In the genomic region with DNA sequence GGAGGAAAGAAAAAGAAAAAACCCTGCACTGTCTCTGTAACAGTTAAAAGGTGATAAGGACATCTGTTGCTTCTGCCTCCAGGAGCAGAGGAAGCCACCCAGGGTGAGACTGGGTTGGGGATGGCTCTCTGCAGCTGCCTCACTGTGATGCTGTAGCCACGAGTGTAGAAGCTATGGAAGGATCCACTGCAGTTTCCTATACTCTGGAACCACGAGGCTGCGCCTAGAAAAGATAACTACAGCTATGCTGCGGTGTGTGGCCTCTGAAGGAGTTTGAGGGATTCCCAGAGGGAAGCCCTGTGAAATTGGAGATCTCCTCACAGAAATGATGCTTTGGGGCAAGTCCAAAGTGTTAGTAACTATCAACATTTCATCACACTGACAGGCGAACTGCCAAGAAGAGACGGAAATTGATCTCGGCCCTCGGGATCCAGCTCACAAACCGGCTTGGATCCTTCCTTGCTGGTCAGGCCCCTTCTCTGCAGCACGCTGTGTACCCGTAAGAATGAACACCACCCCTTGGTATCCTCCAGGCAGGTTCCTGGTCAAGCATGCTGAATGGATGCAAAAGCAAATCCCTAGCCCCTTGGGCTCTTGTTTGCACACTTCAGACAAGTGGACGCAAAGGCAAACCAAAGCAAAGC, we compare ENCODE assay signal across 10 mouse cellular contexts.
DNase-seq lines count a peak whose midpoint lies in the region; ATAC-seq lines count a peak whose summit lies in the region.
"Had no signal": no experiment of that assay in that cellular context is flagged by ENCODE, and none has a peak within 500 bp of the region (broad histone marks: within the 10 kb centered on the region; RNA-seq: fewer than 3 reads in every experiment).

No protein-coding gene starts in this region.

- H3K36me3 ChIP-seq in lung, embryonic 16.5 days (ENCODE audit: control insufficient read depth, insufficient read depth, low read length) = no peaks in the 10 kb centered on the region
- H3K36me3 ChIP-seq: liver, embryonic 13.5 days had no signal

- H3K27ac ChIP-seq in lung, embryonic 16.5 days (ENCODE audit: low read length) = peak overlapping the region; percentile 54
- H3K27ac ChIP-seq: liver, embryonic 13.5 days had no signal

- ATAC-seq in lung, embryonic 16.5 days (ENCODE audit: low read depth) = peak; percentile 68
- ATAC-seq in erythroid progenitor cell, adult 5-6 weeks (replicated peaks; ENCODE audit: low FRiP score, poor library complexity, severe bottlenecking) = no peak

- H3K4me3 ChIP-seq in lung, embryonic 16.5 days (ENCODE audit: low read length) = no peak overlapping the region
- H3K4me3 ChIP-seq: liver, embryonic 13.5 days had no signal

- WGBS in lung, embryonic 16.5 days = 14% methylated on average over 12 of the region's 12 CpGs

- peak; percentile 5 for DNase-seq in adrenal gland, adult 8-10 months
- DNase-seq in adrenal gland, postnatal 4 days (ENCODE audit: low spot score in 2 of 2) = no peak
- DNase-seq in kidney, postnatal 25 days = peak; percentile 35 to 43
- DNase-seq in kidney, adult 11 months = no peak
- peak; percentile 89 for DNase-seq in gastrocnemius, adult 18-20 months (ENCODE audit: low spot score)
- no peak for DNase-seq in layer of hippocampus, adult 9-10 months (ENCODE audit: low spot score)
- DNase-seq: liver, embryonic 13.5 days; thymus, postnatal 14 days had no signal

- H3K4me1 ChIP-seq in lung, embryonic 16.5 days (replicated peaks; ENCODE audit: control insufficient read depth, insufficient read depth, low read length) = peaks cover 21% of the 10 kb centered on the region

- H3K9me3 ChIP-seq in lung, embryonic 16.5 days (ENCODE audit: control insufficient read depth, low read length) = no peaks in the 10 kb centered on the region
- H3K9me3 ChIP-seq: liver, embryonic 13.5 days had no signal

- H3K4me2 ChIP-seq in lung, embryonic 16.5 days (ENCODE audit: low read depth, low read length) = no peak overlapping the region
- H3K4me2 ChIP-seq: liver, embryonic 13.5 days had no signal

- no peak overlapping the region for H3K9ac ChIP-seq in lung, embryonic 16.5 days (ENCODE audit: low read length)
- H3K9ac ChIP-seq: liver, embryonic 13.5 days had no signal

- no peaks in the 10 kb centered on the region for H3K27me3 ChIP-seq in lung, embryonic 16.5 days (ENCODE audit: control insufficient read depth, insufficient read depth, low read depth, low read length)
- H3K27me3 ChIP-seq: liver, embryonic 13.5 days had no signal

Comparison
In these comparisons a context has a peak if more than half of its experiments do, and no peak if none do; other contexts are left out.
1. DNase-seq: peak in adrenal gland, adult 8-10 months (single experiment), kidney, postnatal 25 days (2 of 2) and gastrocnemius, adult 18-20 months (single experiment); none in adrenal gland, postnatal 4 days (0 of 2), kidney, adult 11 months (single experiment) and layer of hippocampus, adult 9-10 months (single experiment).